Mouse (Mus musculus) liver (tissue): ENCODE data around the gene Rsg1.

Experiments
- DNase-seq: peaks from one replicate; pipeline ENCODE4 v3.0.0-alpha.2; 2020; ENCODE audit warnings: mixed read lengths

The Rsg1 gene

DNA sequence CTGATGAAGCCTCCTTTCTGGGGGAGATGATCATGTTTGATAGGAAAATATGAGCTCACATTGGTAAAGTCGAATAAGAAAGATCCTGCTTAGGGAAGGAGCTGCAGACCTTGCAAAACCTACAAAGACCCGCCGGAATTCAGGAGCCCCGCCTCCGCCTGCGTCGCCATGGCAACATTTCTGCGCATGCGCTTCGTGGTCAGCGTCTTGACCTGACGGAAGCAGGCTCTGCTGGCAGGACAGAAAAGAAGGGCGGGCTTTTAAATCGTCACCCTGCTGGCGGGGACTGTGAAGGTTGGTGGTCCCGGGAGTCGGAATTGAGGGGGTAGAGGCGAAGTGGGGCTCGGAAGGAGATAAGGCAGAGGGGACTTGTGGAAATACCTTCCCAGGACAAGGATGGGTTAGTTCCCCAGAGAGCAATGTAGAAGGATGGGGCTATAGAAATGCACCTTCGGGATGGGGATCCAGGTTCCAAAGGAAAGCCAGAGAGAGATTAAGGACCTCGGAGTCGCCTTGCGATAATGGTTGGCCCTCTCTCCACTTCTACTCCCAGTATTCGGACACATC, at the start of gene Rsg1:
Gene Rsg1, plus strand, starts transcription at position 187 of the 567 bp plus-strand sequence.
- peak; percentile 96 for DNase-seq

DNA sequence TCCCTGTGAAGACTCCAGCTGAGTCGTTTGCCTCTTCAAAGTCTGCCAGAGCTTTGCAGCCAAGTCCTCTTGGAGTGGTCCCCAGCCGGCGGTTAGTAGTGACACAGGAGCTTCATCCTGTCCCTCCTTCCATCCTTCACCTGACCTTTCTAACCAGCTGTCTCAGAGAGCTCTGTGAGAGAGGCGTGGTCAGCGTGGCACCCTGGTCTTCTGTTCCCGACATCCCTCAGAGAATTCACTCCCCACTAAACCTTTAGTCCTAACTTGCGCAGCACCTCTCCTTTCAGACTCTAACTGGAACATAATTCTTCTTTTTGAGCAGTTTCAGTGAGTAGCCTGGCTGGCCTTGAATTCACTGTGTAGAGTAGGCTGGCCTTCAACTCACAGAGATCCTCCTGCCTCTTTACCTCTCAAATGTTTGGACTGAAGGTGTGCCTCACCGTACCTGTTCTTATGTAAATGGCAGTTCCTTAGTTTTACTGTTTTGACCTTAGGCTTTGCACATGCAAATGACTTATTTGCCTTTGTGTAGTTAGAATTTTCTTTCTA, 47.9 kb upstream of the Rsg1 start:
- no peak for DNase-seq

GRCm38 (mm10) chr4:141167156-141167555, 46.6 kb upstream of the Rsg1 start:
- no peak for DNase-seq

DNA sequence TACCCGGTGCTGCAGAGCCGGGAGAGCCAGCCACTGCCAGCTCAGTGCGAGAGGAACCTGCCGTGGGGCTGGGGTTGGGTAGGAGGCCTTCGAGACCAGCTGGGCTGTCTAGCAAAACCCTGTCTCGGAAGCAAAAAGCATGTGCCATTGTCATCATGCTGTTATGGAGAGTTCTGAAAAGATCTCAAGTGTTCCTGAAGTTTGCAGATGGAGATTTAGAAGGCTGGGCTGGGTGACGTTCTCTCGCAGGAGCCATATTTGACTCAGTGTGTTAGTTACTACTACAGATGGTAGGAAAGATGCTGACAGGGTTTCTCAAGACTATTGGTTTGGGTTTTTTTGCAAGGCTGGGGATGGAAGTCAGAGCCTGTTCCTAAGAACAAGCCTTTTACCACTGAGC, 41.6 kb upstream of the Rsg1 start:
- DNase-seq, result no peak

DNA sequence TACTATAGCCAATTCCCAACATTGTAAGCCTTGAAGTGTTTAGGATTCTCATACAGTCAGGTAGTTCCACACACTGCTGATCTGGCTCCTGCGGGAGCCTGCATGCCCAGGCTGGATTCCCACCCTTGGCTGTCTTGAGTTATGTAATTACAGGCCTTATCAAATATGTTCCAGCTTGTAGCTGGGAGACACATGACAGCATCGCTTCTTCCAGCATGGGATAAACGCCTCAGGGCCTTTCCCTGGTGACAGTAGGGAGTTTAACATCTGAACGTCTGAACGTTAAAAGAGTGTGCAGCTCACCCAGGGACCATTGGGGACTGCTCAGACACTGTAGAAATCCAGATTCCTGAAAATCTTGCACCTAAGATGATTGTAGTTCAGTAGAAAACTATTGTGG, 38.0 kb upstream of the Rsg1 start:
- DNase-seq, result no peak

- no peak for DNase-seq
These were observed 37.4 kb upstream of the Rsg1 start for GRCm38 (mm10) chr4:141176328-141176838.

- no peak for DNase-seq
These were observed 35.3 kb upstream of the Rsg1 start for GRCm38 (mm10) chr4:141178500-141178899.

DNA sequence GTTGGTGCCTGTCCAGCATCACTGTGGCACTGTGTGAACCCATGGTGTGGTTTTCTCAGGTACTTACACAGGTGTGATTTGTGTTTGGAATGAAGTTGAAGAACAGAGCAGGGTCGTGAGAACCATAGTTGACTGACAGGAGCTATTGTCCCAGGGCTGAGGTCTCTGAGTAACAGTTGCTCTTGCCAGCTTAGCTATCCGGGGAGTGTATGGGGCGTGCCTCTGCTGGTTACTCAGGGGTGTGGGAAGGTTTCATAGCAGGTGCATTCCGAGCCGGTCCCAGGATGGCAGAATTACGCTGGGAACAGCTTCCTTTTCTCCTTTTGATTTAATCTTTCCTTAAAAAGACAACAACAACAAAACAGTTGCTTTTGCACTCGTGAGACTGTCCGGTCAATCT, 32.9 kb upstream of the Rsg1 start:
- no peak for DNase-seq

GRCm38 (mm10) chr4:141181981-141182380, 31.8 kb upstream of the Rsg1 start:
- DNase-seq, result no peak

DNA sequence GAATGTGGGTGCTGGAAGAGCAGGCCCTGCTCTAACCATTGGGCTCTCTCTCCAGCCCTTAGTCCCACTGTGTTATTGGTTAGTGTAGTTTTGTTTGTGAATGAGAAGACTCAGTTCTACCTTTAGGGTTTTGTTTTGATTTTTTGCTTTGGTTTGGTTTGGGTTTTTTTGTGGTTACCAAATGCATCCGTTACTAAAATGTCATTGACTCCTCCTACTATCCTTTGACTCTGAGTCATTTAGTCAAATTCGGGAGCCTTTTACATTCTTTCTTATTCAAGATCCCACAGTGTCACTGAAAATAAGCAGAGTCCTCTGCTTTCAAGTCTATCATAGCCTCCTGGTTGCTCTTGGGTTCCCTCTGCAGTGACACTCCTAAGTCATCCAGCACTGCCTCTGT, 29.8 kb upstream of the Rsg1 start:
- no peak for DNase-seq

- DNase-seq, result no peak
These were observed 29.3 kb upstream of the Rsg1 start for GRCm38 (mm10) chr4:141184426-141184825.

DNA sequence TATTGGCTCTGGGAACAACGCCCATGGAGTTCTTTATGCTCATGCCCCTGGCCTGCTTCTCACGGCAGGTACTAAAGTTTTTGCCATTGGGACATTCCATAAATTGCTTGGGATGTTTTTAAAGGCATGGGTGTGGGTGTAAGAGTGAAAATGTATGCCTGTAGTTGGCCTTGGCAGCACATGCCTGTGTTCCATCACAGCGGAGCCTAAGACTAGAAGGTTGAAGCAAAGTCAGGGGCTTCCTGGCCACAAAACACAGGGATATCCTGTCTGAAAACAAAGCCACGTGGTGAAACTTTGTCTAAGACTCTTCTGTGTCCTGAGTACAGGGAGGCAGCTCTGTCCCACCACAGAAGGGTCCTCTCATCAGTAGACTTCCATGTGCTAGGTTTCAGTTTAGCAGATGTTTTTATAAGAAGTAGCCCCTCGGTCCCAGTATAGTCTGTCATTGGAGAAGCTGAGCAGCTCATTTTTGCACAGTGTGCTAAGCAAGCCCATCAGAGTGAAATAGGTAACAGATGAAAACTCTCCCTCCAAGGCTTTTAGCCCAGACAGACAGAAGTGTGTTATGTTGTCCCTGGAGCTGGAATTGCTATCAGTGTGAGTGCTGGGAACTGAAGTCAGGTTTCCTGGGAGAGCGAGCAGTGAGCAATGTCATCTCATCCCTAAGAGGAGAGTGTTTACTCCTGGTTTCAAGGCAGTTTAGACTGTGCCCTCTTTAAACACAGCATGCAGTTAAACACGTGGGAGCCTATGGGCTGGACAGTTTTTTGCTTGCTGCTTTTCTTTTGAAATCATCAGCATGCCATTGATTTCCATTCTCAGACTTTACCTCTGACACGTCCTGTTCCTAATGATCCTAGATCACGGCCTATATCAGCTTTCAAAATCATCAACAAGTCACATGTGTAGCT, 26.6 kb upstream of the Rsg1 start:
- DNase-seq, result no peak

GRCm38 (mm10) chr4:141191294-141191693, 22.5 kb upstream of the Rsg1 start:
- no peak for DNase-seq

DNA sequence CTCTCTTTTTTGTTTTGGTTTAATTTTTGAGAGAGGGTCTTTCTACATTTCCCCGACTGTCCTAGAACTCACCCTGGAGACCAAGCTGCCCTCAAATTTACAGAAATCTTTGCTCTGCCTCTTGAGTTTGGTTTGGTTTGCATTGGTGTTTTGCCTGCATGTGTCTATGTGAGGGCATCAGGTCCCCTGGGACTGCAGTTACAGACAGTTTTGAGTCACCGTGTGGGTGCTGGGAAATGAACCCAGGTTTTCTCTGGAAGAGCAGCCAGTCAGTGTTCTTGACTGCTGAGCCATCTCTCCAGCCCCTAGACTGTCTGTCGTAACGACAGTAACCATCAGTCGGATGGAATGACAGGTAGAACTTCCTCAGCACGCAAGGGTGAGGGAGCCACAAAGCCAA, 19.2 kb upstream of the Rsg1 start:
- no peak for DNase-seq

- DNase-seq, result no peak
These were observed 16.6 kb upstream of the Rsg1 start for GRCm38 (mm10) chr4:141196981-141197685.

DNA sequence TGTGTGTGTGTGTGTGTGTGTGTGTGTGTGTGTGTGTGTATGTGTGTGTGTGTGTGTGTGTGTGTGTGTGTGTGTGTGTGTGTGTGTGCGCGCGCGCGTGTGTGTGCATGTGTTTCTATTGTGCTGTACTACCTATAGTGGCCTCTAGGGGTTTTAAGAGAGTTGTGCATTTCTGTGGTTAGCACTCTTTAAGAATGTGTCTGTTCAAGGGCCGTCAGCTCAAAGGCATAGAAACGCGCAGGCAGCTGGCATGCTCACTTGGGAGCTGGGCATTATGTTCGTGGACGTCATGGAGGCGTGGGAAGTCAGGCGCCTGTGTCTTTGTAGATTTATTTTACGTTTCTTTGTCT, 16.1 kb upstream of the Rsg1 start:
- no peak for DNase-seq

- no peak for DNase-seq
These were observed 12.8 kb upstream of the Rsg1 start for GRCm38 (mm10) chr4:141200906-141201305.

DNA sequence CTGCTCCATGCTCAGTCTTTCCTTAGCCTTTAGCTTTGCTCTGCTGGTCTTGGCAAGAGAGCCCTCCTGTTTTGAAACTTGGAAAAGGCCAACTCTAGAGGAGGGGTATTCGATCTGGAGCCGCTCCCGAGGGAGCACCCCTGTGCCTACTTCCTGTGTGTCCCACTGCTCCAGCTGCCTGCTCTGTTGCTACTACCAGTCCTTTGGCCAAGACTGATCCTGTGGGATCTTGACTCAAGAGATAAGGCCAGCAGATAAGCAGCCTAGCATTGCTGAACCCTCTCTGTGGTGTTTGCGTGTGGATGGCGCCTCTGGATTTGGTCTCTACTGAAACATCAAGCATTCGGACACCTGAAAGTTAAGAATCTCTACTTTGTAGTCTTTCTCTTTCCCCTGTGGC, 11.6 kb upstream of the Rsg1 start:
- no peak for DNase-seq

DNA sequence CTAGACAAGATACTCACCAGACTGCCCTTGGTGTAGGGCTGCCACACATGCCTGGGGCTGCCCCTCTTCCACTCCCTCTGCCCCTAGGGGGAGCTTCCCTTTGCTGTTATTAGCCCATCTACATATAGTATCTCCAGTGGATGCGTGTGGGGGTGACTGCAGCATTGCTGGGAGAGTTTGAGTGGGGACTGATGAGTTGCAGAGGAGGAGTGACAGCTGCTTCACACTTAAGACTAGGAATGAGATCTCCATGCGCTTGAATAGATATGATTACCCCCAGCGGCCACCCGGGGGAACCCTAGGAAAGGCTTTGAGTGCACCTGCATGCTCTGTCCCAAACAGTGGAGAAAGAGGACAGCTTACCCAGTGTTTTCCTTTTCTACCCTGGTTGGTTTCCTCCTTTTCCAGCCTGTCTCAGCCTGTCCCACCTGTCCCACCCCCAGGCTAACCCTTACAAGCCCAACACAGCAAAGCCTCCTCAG, 9.1 kb upstream of the Rsg1 start:
- DNase-seq, result no peak

- DNase-seq, result no peak
These were observed 6.7 kb upstream of the Rsg1 start for GRCm38 (mm10) chr4:141207081-141207480.

DNA sequence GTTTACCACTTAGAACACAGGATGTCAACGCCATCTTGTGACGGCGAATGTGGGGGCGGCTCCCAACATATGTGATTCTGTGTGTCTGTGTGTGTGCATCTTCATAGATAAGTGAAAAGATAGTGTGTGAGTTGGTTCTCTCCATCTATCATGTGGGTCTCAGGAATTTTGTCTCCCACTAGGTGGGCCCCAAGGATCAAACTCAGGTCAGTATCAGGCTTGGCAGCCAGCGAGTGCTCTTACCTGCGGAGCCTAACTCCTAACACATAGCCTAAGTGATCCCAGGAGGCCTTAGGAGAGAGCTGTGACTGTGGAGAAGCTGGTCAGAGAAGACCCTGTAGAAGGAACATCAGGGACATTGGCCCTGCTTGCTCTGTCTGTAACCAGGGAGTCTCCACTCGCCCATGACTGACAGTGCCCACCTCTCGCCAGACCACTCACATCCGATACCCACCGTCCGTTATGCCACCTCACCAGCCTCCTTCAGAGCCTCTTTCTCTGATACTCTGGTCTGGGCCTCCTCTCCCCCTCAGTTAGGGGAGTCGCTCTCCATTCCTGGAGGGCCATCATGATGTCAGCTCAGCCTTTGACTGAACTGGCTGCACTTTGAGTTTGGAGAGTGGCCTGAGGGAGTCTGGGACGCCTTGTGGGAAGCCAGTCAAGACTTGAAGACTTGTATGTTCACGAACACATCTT, 3.1 kb upstream of the Rsg1 start:
- DNase-seq, result no peak

DNA sequence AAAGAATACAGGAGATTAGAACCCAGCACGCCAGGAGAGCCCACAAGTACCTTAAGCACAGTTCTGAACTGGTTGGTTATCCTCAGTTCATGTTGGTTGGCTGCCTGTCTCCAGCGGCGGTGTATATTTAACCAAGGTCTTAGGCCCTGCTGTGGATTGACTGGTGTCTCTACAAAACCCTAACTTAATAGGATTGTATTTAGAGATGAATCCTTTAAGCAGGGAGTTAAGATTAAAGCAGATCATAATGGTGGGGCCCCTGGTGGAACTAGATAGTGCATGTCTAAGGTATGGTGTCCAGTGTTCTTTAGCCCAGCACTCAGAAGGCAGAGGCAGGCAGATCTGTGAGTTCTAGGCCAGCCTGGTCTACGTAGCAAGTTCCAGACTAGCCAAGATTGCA, 2.1 kb upstream of the Rsg1 start:
- no peak for DNase-seq

DNA sequence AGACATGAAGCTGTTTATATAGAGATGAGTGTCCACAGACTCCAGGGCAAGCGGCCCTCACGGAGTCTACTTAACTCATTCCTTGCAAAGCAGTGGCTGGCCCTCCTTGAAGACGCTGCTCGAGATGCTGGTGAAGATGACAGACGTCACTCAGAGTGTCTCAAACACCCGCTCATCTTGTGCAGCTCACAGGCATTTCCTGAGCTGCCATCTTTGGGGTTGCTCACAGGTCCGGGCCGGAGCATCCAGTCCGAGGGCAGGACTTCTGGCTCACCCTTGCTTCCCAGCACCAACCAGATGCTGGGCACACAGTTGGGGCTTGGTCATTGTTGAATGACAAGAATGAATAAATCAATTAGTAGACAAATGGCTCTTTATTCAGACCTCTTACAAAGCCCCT, 864 bp upstream of the Rsg1 start:
- no peak for DNase-seq
